Mouse (Mus musculus): ENCODE results near the gene Shc4.

Gene Shc4

GRCm38 (mm10) chr2:125684559-125685440 lies 39.1 kb downstream of the Shc4 start:
- peak; percentile 22 for DNase-seq (ENCODE audit: low spot score)

GRCm38 (mm10) chr2:125683895-125684294 lies 40.1 kb downstream of the Shc4 start:
- no peak for DNase-seq (ENCODE audit: low spot score)

GRCm38 (mm10) chr2:125681811-125682210 lies 42.1 kb downstream of the Shc4 start:
- DNase-seq (ENCODE audit: low spot score) = peak; percentile 61

GRCm38 (mm10) chr2:125672957-125673631 lies 50.9 kb downstream of the Shc4 start, which contains the start of gene Eid1:
Gene Eid1 (plus strand): TSS chr2:125673095.
- DNase-seq (ENCODE audit: low spot score) = peak; percentile 76

- DNase-seq (ENCODE audit: low spot score) = no peak
Observed at GRCm38 (mm10) chr2:125672568-125672956, 51.4 kb downstream of the Shc4 start.

- DNase-seq (ENCODE audit: low spot score) = peak; percentile 41
Observed at GRCm38 (mm10) chr2:125670846-125671245, 53.1 kb downstream of the Shc4 start.

GRCm38 (mm10) chr2:125667721-125668120 lies 56.2 kb downstream of the Shc4 start:
- DNase-seq (ENCODE audit: low spot score) = no peak

- no peak for DNase-seq (ENCODE audit: low spot score)
Observed at GRCm38 (mm10) chr2:125667184-125667583, 56.8 kb downstream of the Shc4 start.

- no peak for DNase-seq (ENCODE audit: low spot score)
Observed at GRCm38 (mm10) chr2:125666668-125667067, 57.3 kb downstream of the Shc4 start.

- DNase-seq (ENCODE audit: low spot score) = no peak
Observed at GRCm38 (mm10) chr2:125665909-125666308, 58.0 kb downstream of the Shc4 start.

GRCm38 (mm10) chr2:125665213-125665612 lies 58.7 kb downstream of the Shc4 start:
- no peak for DNase-seq (ENCODE audit: low spot score)

GRCm38 (mm10) chr2:125662517-125662916 lies 61.4 kb downstream of the Shc4 start:
- no peak for DNase-seq (ENCODE audit: low spot score)

- peak; percentile 8 for DNase-seq (ENCODE audit: low spot score)
Observed at GRCm38 (mm10) chr2:125661156-125661555, 62.8 kb downstream of the Shc4 start.

GRCm38 (mm10) chr2:125660537-125661130 lies 63.3 kb downstream of the Shc4 start:
- peak; percentile 46 for DNase-seq (ENCODE audit: low spot score)

GRCm38 (mm10) chr2:125659823-125660536 lies 64.0 kb downstream of the Shc4 start:
- DNase-seq (ENCODE audit: low spot score) = peak; percentile 87

GRCm38 (mm10) chr2:125655391-125655790 lies 68.6 kb downstream of the Shc4 start:
- no peak for DNase-seq (ENCODE audit: low spot score)

GRCm38 (mm10) chr2:125653286-125653685 lies 70.7 kb downstream of the Shc4 start:
- no peak for DNase-seq (ENCODE audit: low spot score)

GRCm38 (mm10) chr2:125651563-125651962 lies 72.4 kb downstream of the Shc4 start:
- DNase-seq (ENCODE audit: low spot score) = no peak

- no peak for DNase-seq (ENCODE audit: low spot score)
Observed at GRCm38 (mm10) chr2:125650742-125651352, 73.1 kb downstream of the Shc4 start.

GRCm38 (mm10) chr2:125650038-125650437 lies 73.9 kb downstream of the Shc4 start:
- DNase-seq (ENCODE audit: low spot score) = no peak

GRCm38 (mm10) chr2:125644912-125645311 lies 79.0 kb downstream of the Shc4 start:
- no peak for DNase-seq (ENCODE audit: low spot score)

- no peak for DNase-seq (ENCODE audit: low spot score)
Observed at GRCm38 (mm10) chr2:125637331-125637730, 86.6 kb downstream of the Shc4 start.
